Mouse (Mus musculus): ENCODE data around the gene Hoxa10. TPM values are rescaled to one million over a fixed set of nuclear protein-coding genes. Genes with fewer than 3 reads are reported as not detected.
A peak's percentile ranks its signal among the peaks of the same experiment; 100 is the strongest.

Gene Hoxa10
- polyA plus RNA-seq, 1 experiment from 2014 or later: 0.20 TPM

GRCm38 (mm10) chr6:52236806-52237205 lies 3.8 kb downstream of the Hoxa10 start:
- WGBS (ENCODE audit: insufficient replicate concordance): 6% methylated on average over 3 of the region's 3 CpGs
- H3K4me2 ChIP-seq: no peak overlapping the region
- H3K9me3 ChIP-seq (replicated peaks; ENCODE audit: control insufficient read depth, low read length): no peaks in the 10 kb centered on the region
- H3K9ac ChIP-seq (ENCODE audit: low read depth, low read length): no peak overlapping the region
- 0 out of 2 replicates have a peak, but pooled peaks cover 3% of the 10 kb centered on the region for H3K4me1 ChIP-seq (ENCODE audit: control insufficient read depth, insufficient read depth, low read length)
- no peak overlapping the region for H3K27ac ChIP-seq (ENCODE audit: low read depth, low read length)
- H3K27me3 ChIP-seq (ENCODE audit: control insufficient read depth, insufficient read depth, low read length): peaks cover 92% of the 10 kb centered on the region
- H3K4me3 ChIP-seq (ENCODE audit: low read depth, low read length): no peak overlapping the region
- H3K36me3 ChIP-seq (ENCODE audit: control insufficient read depth, insufficient read depth, low read length): no peaks in the 10 kb centered on the region
- ATAC-seq (replicated peaks; ENCODE audit: insufficient number of reproducible peaks, low FRiP score, low TSS enrichment): no peak

- no peak for ATAC-seq (replicated peaks; ENCODE audit: insufficient number of reproducible peaks, low FRiP score, low TSS enrichment)
- no peaks in the 10 kb centered on the region for H3K36me3 ChIP-seq (ENCODE audit: control insufficient read depth, insufficient read depth, low read length)
- no peak overlapping the region for H3K4me2 ChIP-seq
- no peaks in the 10 kb centered on the region for H3K9me3 ChIP-seq (replicated peaks; ENCODE audit: control insufficient read depth, low read length)
- H3K4me3 ChIP-seq (ENCODE audit: low read depth, low read length): no peak overlapping the region
- no peak overlapping the region for H3K27ac ChIP-seq (ENCODE audit: low read depth, low read length)
- H3K4me1 ChIP-seq (ENCODE audit: control insufficient read depth, insufficient read depth, low read length): 0 out of 2 replicates have a peak, but pooled peaks cover 3% of the 10 kb centered on the region
- WGBS (ENCODE audit: insufficient replicate concordance): 22% methylated on average over 6 of the region's 6 CpGs
- H3K27me3 ChIP-seq (ENCODE audit: control insufficient read depth, insufficient read depth, low read length): peaks cover 90% of the 10 kb centered on the region
- no peak overlapping the region for H3K9ac ChIP-seq (ENCODE audit: low read depth, low read length)
Measured at GRCm38 (mm10) chr6:52235866-52236265, 4.8 kb downstream of the Hoxa10 start.

- no peaks in the 10 kb centered on the region for H3K36me3 ChIP-seq (ENCODE audit: control insufficient read depth, insufficient read depth, low read length)
- 0 out of 2 replicates have a peak, but pooled peaks cover 3% of the 10 kb centered on the region for H3K4me1 ChIP-seq (ENCODE audit: control insufficient read depth, insufficient read depth, low read length)
- no peak overlapping the region for H3K9ac ChIP-seq (ENCODE audit: low read depth, low read length)
- no peak overlapping the region for H3K4me2 ChIP-seq
- no peak overlapping the region for H3K4me3 ChIP-seq (ENCODE audit: low read depth, low read length)
- no peaks in the 10 kb centered on the region for H3K9me3 ChIP-seq (replicated peaks; ENCODE audit: control insufficient read depth, low read length)
- WGBS (ENCODE audit: insufficient replicate concordance): 32% methylated on average over 9 of the region's 9 CpGs
- H3K27me3 ChIP-seq (ENCODE audit: control insufficient read depth, insufficient read depth, low read length): peaks cover 91% of the 10 kb centered on the region
- no peak overlapping the region for H3K27ac ChIP-seq (ENCODE audit: low read depth, low read length)
- no peak for ATAC-seq (replicated peaks; ENCODE audit: insufficient number of reproducible peaks, low FRiP score, low TSS enrichment)
Measured at GRCm38 (mm10) chr6:52235267-52235666, 5.4 kb downstream of the Hoxa10 start.

- Histone ChIP-seq H3K9ac (ENCODE audit: low read depth, low read length) (no peak overlapping the region), H3K4me3 (ENCODE audit: low read depth, low read length) (peak overlapping the region; percentile 10; the same call in 1 of the 2 replicates), H3K27me3 (ENCODE audit: control insufficient read depth, insufficient read depth, low read length) (peaks cover 91% of the 10 kb centered on the region), H3K9me3 (replicated peaks; ENCODE audit: control insufficient read depth, low read length) (no peaks in the 10 kb centered on the region), H3K36me3 (ENCODE audit: control insufficient read depth, insufficient read depth, low read length) (no peaks in the 10 kb centered on the region), H3K27ac (ENCODE audit: low read depth, low read length) (no peak overlapping the region), H3K4me2 (peak overlapping the region; percentile 31; the same call in 1 of the 2 replicates), H3K4me1 (ENCODE audit: control insufficient read depth, insufficient read depth, low read length) (0 out of 2 replicates have a peak, but pooled peaks cover 3% of the 10 kb centered on the region)
- no peak for ATAC-seq (replicated peaks; ENCODE audit: insufficient number of reproducible peaks, low FRiP score, low TSS enrichment)
- 2% methylated on average over 63 of the region's 68 CpGs for WGBS (ENCODE audit: insufficient replicate concordance)
Measured at GRCm38 (mm10) chr6:52234428-52235140, 6.1 kb downstream of the Hoxa10 start.

- under 1% methylated on average over 64 of the region's 70 CpGs for WGBS (ENCODE audit: insufficient replicate concordance)
- H3K9ac ChIP-seq (ENCODE audit: low read depth, low read length): no peak overlapping the region
- H3K27me3 ChIP-seq (ENCODE audit: control insufficient read depth, insufficient read depth, low read length): peaks cover 93% of the 10 kb centered on the region
Measured at GRCm38 (mm10) chr6:52233546-52234427, 6.9 kb downstream of the Hoxa10 start.

GRCm38 (mm10) chr6:52232984-52233545 lies 7.6 kb downstream of the Hoxa10 start:
- H3K27ac ChIP-seq (ENCODE audit: low read depth, low read length): no peak overlapping the region
- peaks cover 96% of the 10 kb centered on the region for H3K27me3 ChIP-seq (ENCODE audit: control insufficient read depth, insufficient read depth, low read length)
- ATAC-seq (replicated peaks; ENCODE audit: insufficient number of reproducible peaks, low FRiP score, low TSS enrichment): no peak
- H3K4me1 ChIP-seq (ENCODE audit: control insufficient read depth, insufficient read depth, low read length): 0 out of 2 replicates have a peak, but pooled peaks cover 3% of the 10 kb centered on the region
- no peaks in the 10 kb centered on the region for H3K9me3 ChIP-seq (replicated peaks; ENCODE audit: control insufficient read depth, low read length)
- WGBS (ENCODE audit: insufficient replicate concordance): 2% methylated on average over 23 of the region's 23 CpGs
- no peaks in the 10 kb centered on the region for H3K36me3 ChIP-seq (ENCODE audit: control insufficient read depth, insufficient read depth, low read length)
- H3K4me2 ChIP-seq: no peak overlapping the region
- H3K4me3 ChIP-seq (ENCODE audit: low read depth, low read length): no peak overlapping the region
- no peak overlapping the region for H3K9ac ChIP-seq (ENCODE audit: low read depth, low read length)

More at GRCm38 (mm10) chr6:52233546-52234427, 6.9 kb downstream of the Hoxa10 start:
- H3K9me3 ChIP-seq (replicated peaks; ENCODE audit: control insufficient read depth, low read length): no peaks in the 10 kb centered on the region
- H3K4me2 ChIP-seq: peak overlapping the region; percentile 31
- ATAC-seq (replicated peaks; ENCODE audit: insufficient number of reproducible peaks, low FRiP score, low TSS enrichment): no peak
- 0 out of 2 replicates have a peak, but pooled peaks cover 3% of the 10 kb centered on the region for H3K4me1 ChIP-seq (ENCODE audit: control insufficient read depth, insufficient read depth, low read length)
- H3K27ac ChIP-seq (ENCODE audit: low read depth, low read length): no peak overlapping the region
- no peaks in the 10 kb centered on the region for H3K36me3 ChIP-seq (ENCODE audit: control insufficient read depth, insufficient read depth, low read length)
- H3K4me3 ChIP-seq (ENCODE audit: low read depth, low read length): peak overlapping the region; percentile 10; the same call in 1 of the 2 replicates

- 0 out of 2 replicates have a peak, but pooled peaks cover 3% of the 10 kb centered on the region for H3K4me1 ChIP-seq (ENCODE audit: control insufficient read depth, insufficient read depth, low read length)
- ATAC-seq (replicated peaks; ENCODE audit: insufficient number of reproducible peaks, low FRiP score, low TSS enrichment): no peak
- no peak overlapping the region for H3K4me3 ChIP-seq (ENCODE audit: low read depth, low read length)
- H3K27ac ChIP-seq (ENCODE audit: low read depth, low read length): no peak overlapping the region
- no peaks in the 10 kb centered on the region for H3K9me3 ChIP-seq (replicated peaks; ENCODE audit: control insufficient read depth, low read length)
- H3K36me3 ChIP-seq (ENCODE audit: control insufficient read depth, insufficient read depth, low read length): no peaks in the 10 kb centered on the region
- peaks cover 95% of the 10 kb centered on the region for H3K27me3 ChIP-seq (ENCODE audit: control insufficient read depth, insufficient read depth, low read length)
- H3K9ac ChIP-seq (ENCODE audit: low read depth, low read length): no peak overlapping the region
- 1% methylated on average over 18 of the region's 18 CpGs for WGBS (ENCODE audit: insufficient replicate concordance)
- no peak overlapping the region for H3K4me2 ChIP-seq
Measured at GRCm38 (mm10) chr6:52232568-52232965, 8.1 kb downstream of the Hoxa10 start.

- Histone ChIP-seq H3K4me3 (ENCODE audit: low read depth, low read length) (no peak overlapping the region), H3K27ac (ENCODE audit: low read depth, low read length) (no peak overlapping the region), H3K27me3 (ENCODE audit: control insufficient read depth, insufficient read depth, low read length) (peaks cover 95% of the 10 kb centered on the region), H3K9me3 (replicated peaks; ENCODE audit: control insufficient read depth, low read length) (no peaks in the 10 kb centered on the region), H3K36me3 (ENCODE audit: control insufficient read depth, insufficient read depth, low read length) (no peaks in the 10 kb centered on the region), H3K4me2 (no peak overlapping the region), H3K9ac (ENCODE audit: low read depth, low read length) (no peak overlapping the region), H3K4me1 (ENCODE audit: control insufficient read depth, insufficient read depth, low read length) (0 out of 2 replicates have a peak, but pooled peaks cover 3% of the 10 kb centered on the region)
- 1% methylated on average over 18 of the region's 18 CpGs for WGBS (ENCODE audit: insufficient replicate concordance)
- no peak for ATAC-seq (replicated peaks; ENCODE audit: insufficient number of reproducible peaks, low FRiP score, low TSS enrichment)
Measured at GRCm38 (mm10) chr6:52231885-52232567, 8.6 kb downstream of the Hoxa10 start.

Measured in heart, embryonic 11.5 days (tissue).